Mouse (Mus musculus): ENCODE results near the gene Traf2. TPM values are rescaled to one million over a fixed set of nuclear protein-coding genes. Genes with fewer than 3 reads are reported as not detected.

Gene Traf2
- 10 to 100 TPM; 15.7 to 17.6 TPM for total RNA-seq (2021)
- long read RNA-seq, experiment 1, transcript Traf2-201 (11 exons, 3,044 nt), result major isoform, 20 of 32 reads
- long read RNA-seq, experiment 1, partial matches to known transcripts, result 8 of 32 reads
- long read RNA-seq, experiment 1, other reads (novel, unspliced or antisense), result 3 of 32 reads
- long read RNA-seq, experiment 2, transcript Traf2-201 (11 exons, 3,044 nt), result major isoform, 9 of 15 reads
- long read RNA-seq, experiment 2, partial matches to known transcripts, result 3 of 15 reads
- long read RNA-seq, experiment 2, other reads (novel, unspliced or antisense), result 3 of 15 reads

DNA sequence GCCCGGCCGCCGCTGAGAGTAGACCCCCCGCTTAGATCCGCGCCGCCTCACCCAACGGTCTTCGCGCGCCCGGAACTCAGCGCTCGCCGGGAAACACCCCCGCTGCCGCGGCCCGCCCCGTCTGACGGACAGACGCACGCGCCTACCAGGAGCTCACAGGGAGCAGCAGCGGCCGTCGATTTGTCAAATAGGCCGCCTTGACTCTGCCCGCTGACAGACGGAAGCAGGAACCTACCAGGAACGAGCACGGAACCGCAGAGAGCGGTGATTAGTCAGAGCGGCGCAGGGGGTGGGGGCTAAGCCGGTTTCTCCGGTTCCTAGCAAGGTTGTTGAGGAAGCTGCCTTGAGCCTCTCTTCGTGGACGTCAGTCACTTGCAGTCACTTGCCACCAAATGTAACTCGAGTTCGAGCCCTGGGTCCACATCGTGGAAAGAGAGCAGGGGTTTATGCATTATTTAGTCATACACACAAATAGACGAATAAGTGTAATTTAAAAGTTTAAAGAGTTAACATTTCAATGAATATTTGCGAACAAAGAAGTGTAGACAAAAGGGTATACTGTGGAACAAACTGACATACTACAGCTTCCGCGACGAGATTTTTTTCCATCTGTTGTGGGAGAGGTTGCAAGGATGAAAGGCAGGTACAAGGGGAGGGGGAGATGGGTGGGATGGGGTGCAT is at the start of gene Traf2:
Traf2 (minus strand) TSS at position 130 of the 681 bp plus-strand sequence.
- DNase-seq, result peak; percentile 100

DNA sequence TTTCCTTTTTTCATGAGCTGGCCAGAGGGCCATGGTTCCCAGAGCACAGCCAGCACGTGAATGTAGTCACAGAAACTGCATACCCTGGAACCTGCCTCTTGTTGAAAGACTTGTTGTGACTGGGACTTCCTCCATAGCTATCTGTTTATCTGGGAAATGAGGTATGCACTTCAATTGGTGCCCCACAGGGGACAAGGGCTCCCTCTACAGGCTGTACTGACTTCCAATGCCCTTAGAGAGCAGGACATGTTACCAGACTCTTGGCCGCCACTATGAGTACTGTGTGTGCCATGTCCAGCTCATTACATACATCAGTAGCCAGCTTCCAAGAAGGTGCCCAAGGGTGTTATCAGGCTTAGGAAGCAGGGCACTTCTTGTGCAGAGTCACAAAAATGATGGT is 45.1 kb upstream of the Traf2 start:
- peak in 1 of 2 experiments; percentile 44 for DNase-seq

DNA sequence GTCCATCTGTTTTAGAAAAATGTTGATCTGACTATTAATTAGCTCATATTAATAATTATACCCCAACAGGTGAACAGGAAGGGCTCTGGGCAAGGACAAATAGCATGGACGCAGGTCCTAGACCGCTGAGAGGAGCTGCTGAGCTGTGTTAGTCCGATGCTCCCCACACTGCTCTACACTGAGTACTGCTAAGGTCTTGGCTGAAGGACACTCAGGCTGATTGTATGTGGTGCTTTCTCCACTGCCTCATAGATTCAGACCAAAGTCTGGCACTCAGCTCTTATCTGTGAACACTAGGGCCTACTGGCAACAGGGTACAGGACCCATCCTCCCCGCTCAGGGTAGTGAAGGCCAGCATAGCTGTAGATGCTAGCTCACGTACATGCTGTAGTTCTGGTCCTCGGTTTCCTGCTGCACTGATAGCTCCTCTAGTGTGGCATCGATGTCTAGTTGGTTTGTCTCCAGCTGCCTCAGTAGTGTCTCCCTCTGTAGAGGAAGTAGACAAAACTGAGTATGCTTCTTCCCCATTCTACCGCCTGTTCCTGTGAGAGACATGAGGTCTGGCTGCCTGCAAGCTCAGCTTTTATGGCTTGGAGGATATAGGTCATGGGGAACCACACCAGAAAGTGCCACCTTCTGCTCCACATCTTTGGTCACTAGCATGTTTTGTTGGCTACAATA is 41.6 kb upstream of the Traf2 start:
- no peak for DNase-seq

DNA sequence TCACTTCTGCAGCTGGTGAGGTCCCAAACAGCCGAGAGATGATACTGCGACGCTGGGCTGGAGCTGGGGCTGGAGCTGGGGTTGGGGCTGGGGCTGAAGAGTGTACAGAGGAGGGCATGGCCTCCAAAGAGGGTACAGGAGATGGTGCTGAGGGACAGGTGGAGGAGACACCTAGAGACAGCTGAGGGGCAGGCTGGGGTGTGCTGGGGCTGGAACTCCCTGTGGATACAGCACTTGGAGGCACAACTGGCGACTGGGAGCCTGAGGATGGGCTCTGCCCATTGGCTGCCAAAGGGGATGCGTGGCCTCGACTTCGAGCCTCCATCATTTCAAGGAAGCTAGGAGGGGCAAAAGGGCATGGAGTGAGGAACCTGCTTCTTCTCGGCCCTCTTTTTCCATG is 40.5 kb upstream of the Traf2 start:
- DNase-seq, result no peak

DNA sequence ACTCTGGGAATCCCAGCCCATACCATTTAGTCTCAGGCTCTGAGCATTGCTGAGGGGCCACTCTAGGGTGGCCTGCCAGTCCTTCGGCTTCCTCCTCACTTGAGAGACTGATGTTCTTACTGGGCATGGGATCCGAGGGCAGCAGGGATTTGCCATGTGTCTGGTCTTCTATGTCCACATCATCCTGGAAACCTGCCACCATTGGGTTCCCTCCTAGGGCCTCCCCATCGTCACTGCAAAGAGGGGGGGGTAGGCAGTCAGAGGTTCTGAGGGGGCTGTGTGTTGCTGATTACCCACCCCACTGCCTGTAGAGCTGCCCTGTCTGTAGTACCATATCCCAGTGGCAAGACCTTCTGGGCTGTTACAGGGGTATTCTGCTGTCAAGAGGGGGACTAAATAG is 38.9 kb upstream of the Traf2 start:
- DNase-seq, result no peak

DNA sequence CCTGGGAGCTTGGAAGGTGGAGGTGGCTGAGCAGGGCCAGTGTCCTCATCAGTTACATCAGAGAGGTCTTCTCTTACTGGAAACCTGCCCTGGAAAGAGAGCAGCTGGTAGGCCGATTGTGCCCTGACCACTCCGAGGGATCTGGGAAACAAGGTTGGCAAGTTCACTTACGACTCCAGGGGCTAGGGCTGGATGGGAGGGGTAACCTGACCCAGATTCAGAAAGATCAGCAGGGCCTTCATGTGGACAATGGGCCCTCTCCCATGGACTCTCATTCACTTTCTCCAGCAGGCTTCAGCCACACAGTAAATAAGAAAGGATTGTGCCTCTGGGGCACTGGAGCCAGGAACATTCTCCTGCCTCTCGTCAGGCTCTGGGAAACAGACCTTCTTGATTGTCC is 38.1 kb upstream of the Traf2 start:
- no peak for DNase-seq

DNA sequence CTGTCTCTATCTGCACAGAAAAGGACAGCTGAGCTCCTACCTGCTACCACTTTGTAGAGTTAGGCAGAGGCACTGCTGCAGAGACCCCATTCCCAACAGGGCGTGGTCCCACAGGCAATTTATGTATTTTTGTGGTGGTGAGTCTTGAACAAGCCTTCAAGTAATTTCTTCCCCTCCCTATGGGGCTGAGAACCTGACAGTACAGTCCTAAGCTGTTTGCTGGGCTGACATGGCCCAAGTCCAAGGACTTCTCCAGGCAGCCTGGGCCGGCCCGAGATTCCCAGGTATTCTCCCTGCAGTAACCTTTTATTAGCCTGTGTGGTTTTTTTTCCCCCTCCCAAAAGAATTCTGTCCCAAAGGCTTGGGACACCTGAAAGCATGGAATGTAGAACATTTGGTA is 37.4 kb upstream of the Traf2 start:
- no peak for DNase-seq

DNA sequence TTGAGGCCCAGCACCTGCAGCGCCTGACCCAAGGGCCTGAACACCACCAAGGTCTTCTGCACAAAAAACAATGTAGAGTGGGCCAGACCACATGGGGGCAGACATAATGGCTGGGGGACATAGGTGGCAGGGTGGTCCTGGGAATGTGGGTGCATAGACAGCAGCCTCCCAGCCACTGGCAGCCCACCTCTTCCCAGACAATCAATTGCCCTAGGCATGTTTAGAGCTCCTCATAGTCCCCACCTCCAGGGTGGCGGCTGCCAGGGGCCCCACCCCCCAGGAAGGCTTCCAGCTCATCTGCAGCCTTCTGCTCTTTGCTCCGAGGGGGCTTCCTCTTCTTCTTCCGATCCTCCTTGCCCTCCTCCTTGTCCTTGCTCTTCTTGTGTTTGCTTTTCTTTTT is 36.8 kb upstream of the Traf2 start:
- DNase-seq, result no peak

DNA sequence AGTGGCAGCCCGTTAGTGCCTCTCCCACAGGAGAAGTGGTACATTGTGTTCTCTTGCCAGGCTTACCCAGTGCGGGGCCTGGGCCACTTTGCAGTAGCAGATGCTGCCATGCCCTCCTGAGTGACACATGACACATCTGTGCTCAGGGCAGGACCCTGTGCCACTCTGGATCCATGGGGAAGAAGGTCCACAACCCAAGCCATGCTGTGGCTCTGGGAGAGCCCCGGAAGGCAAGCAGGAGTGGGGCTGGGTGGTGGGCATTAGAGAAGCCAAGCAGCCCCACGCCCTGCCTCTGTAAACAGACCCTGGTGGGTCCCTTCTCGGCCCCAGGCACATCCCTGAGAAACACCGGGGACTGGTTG is 36.4 kb upstream of the Traf2 start:
- peak in 1 of 2 experiments; percentile 53 for DNase-seq

DNA sequence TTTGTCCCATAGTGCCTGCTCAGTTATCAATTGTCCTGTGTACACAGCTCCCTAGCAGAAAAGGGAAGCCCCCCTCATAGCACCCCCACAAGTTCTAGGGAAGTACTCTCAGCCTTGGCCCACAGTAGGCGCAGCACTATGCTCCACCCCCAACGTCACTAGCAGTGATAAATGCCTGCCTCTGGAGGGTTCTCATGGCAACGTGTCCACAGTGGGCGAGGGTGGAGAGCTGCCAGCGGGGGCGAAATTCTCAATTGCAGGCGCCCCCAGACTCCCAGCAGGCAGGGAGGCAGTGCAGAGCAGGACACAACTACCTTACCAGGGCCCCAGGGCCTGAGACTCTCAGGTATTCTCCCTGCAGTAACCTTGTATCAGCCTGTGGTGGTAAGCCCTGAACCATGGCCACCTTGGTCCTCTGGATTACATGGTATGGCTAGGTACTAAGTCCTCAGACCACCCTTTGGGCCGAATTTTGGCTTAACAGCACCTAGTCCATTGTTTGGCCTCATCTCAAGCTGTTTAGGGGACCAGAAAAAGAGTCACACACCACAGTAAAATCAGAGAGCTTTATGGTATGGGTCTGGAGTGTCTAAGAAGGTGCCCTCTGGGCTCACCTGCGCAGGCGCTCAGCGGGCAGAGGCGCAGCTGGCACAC is 35.9 kb upstream of the Traf2 start:
- DNase-seq, result no peak

DNA sequence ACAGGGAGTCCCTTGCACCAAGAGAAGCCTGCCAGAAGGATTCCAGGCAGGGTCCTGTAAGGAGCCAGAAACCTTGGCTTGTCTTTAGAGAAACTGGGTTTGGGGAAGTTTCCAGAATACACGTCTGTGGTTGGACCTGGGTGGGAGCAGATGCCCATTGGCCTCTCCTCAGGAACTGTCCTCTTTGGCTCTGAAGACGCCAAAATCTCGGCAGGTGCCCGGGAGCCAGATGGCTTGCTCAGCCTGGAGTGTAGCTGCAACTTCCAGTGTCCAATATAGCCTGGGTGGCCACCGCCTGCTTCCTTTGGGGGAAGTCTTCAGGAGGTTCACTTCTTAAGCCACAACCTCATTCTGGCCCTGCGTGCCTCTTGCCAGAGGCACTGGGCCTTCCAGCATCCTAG is 35.2 kb upstream of the Traf2 start:
- DNase-seq, result no peak

DNA sequence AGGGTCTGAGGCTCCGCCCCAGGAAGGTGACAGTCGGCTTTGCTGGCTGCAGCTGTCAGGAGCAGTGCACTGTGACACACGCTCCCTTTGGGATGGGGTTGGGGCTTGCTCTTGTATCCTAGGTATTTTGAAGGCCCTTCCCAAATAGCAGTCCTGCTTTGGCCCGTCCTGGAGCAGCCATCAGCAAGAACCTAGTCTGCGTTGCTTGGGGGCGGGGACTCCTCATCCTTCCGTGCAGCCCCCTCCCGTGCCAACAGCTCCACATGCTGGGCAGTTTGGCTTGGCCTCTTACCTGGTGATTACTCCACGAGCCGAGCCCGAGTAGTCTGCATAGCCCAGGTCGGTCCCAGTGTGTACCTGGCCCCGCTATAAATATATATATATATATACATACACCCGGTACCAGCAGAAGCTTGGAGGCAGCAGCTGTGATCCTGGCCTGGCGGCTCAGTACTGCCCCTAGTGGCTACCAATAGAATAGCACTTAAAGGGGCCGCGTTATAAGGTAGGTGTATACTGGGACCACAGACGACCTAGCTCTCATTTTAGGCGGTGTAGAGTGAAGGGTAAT is 34.6 kb upstream of the Traf2 start, which contains the start of gene Ajm1:
Ajm1 (minus strand) TSS at position 464 of the 571 bp plus-strand sequence.
- peak; percentile 62 to 74 for DNase-seq

DNA sequence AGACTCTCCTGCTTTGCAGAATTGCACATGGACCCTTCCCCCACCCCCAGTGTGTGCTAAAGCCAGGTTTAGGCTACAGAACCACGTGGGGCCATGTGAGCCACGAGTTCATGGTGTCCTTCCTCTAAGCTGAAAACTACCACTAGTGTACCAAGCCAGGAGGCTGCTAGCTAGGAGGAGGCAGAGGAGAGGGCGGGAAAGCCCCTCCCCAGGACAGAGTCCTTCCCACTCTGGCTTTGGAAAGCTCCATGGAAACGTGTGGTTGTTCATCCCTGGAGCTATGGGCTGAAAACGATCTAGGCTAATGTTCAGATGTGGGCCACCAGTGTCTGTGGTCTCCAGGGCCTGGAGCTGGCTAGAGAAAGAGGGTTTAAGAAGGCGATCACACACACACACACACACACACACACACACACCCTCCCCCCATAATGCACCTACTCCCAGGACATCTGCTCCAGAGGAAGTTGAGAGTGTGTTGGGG is 33.9 kb upstream of the Traf2 start:
- no peak for DNase-seq

DNA sequence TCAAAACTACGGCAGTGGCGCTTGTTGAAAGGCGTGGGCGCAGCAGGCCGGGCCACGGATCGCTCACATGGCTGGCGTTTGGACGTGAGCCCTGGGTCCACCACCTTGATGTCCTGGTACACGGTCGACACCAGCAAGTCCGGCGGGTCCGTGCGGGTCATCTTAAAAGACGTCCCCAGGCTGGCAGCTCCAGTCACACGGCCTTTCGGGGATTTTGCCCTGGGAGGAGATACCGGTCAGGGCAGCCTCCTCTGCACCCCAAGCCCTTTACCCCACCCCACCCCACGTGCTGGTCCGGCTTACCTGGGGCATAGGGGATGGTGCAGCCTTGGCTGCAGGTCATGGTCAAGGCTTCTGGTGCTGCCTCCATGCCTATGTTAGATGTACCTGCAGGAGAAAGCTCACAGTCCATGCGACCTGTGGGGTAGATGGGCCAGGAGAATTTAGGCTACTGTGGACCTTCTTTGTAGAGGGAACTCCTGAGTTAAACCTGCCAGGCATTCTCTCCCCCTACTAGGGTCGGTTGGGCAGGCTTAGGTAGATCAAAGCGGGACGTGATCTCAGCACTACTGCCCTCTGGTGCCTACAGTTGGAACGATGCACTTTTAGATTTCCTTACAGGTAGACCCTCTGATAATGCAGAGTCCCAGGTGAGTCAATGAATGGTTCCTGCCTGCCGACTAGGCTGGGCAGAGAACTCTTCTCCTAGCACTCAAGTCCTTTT is 33.2 kb upstream of the Traf2 start:
- no peak for DNase-seq

DNA sequence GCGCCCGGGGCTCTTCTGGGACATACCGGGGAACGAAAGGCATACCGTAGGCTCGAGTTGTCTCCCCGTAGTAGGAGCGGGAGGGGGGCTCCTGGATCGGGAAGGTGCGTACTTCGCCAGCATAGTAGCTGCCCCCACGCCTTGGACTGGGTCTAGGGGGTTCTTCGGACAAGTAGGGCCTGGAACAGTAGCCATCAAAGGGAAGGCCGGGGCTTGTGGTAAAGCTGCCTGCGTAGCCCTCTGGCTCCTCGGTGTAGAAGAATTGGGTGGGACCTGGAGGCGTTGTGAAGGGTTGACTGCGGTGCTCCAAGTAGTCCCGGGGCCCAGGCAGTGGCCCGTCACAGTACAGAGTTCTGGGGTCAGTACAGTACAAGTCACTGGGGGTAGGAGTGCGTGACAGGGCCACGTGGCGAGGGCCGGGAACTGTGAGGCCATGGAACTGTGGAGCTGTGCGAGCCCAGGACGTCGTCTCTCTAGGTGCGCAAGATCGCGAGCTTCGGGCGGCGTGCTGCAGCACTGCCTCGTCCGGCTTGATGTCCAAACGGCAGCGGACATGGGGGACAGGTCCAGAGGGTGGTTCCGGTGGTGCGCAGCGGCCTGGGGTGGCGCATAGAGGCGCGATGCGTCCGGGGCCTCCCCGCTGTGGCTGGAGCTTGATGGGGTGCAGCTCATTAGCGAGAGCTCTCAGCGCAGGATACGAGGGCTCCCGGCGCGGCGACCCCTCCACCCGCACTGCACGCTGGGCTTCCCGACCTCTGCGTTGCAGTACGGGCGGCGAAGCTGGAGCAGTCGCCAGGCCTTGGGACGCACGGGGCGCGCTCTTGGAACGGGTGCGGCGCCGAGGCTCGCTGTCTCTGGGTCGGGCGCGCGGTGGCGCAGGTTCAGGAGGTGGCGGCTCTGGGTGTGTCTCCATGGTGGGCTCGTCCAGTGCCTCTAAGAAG is 32.3 kb upstream of the Traf2 start:
- no peak for DNase-seq

DNA sequence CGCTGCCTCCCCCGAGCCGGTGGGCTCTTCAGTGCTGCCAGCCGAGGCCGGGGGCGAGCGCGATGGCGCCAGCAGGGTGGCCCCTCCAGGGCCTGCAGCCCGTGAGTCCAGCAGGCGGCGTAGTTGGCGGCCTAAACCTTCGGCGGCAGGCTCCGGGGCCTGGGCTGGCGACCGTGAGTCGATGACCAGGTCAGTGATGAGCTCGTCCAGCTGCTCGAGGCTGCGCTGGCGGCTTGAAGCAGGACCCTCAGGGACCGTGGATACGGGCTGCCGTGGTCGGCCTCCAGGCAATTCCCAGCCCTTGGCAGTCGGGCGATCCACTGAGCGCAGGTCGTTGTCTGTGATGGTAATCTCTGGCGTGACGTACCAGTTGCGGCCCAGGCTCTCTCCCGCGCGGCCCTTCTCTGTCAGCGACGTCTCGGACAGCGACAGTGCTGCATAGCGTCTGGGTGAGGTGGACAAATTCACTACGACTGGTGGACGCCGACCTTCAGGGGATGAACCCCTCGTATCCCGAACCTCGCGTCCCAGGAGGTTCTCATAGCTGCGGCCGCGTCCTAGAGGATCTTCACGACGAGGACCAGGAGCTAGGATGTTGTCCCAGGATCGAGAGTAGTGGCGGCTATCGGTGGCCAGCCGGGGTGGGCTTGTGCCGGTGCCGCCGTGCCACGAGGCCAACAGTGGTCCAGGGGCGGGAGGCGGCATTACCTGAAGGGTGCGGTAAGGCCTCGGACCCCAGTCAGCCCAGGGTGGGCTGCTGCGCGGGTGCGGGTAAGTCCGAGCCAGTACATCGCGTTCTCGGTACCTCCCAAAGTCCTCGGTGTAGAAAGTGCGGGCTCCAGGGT is 31.4 kb upstream of the Traf2 start:
- no peak for DNase-seq

DNA sequence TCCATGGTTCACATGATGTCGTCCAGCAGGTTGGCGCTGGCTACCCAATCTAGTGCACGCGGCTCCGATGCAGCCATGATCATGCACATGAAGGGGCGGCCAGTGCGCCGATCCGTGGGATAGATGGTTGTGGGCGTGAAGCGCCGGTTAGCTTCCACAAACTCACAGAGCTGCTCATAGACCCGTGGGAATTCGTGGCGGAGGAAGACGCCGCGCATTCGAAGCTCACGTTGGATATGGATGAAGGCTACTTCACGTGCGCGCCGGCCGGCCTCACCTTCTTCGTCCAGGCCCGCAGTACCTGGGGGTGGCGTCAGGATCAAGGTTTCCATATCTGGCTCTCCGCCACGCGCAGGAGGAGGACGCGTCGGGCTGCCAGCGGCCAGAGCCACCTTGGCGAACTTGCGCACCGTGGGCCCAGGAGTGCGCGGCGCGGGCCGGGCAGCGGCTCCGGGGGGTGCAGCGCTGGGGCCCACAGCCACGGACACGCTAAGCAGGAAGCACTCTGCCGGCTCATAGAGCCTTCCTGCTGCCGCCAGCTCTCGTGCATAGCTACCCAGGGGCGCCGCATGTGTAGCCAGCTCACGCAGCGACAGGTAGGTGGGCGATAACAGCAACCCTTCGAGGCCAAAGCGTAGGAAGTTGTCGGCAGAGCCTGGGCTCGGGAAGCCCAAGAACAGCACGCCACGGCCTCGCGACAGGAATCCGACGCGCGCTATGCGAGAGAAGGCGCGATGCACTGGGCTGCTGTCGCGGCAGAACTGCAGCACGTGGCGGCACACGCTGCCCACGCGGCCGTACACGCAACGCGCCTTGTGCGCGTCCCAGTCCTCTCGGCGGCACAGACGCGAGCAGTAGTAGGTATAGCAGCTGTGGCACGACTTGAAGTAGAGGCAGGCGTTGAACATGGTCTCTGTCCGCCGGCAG is 30.5 kb upstream of the Traf2 start:
- no peak for DNase-seq

Measured in heart, adult 18-20 months (tissue).